Mouse (Mus musculus): Measurements from ENCODE around the gene Hist1h2bk. TPM values are rescaled to one million over a fixed set of nuclear protein-coding genes. Genes with fewer than 3 reads are reported as not detected.
A peak's percentile ranks its signal among the peaks of the same experiment; 100 is the strongest.

The Hist1h2bk gene
- polyA plus RNA-seq, 1 experiment from 2014 or later, result 3.9 TPM

DNA sequence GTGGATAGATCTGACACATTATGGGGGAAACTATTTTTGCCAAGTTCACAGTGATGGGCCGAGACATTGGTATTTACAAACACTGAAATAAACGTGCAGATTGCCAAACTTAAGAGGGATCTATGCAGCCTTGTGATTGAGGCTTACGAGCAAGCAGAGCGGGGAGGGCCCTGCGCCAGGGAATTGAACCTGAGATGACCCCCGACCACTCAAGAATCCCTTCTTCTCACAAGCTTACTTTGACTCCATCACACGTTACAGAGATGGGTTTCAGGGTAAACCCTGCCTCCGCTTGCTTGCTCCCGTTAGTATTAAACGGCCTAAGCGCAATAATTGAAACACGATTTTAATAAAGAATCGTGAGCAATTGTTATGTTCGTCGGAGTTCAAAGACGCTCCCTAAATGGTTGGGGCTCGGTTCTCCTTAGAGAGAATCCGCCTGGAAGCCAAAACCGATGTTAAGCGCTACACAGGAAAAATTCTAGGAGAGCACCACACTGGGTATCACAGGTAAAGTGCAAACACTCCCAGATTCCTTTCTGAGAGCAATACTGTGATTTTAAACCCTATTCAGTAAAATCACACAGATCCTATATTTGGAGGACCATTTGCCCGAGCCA is 38.4 kb upstream of the Hist1h2bk start:
- DNase-seq (ENCODE audit: low spot score), result no peak
- H3K27me3 ChIP-seq (replicated peaks; ENCODE audit: control insufficient read depth, insufficient read depth, low read length), result peaks cover 89% of the 10 kb centered on the region
- no peaks in the 10 kb centered on the region for H3K36me3 ChIP-seq (ENCODE audit: control insufficient read depth, insufficient read depth, low read length)
- peak overlapping the region; percentile 38 for H3K4me3 ChIP-seq (ENCODE audit: low read depth, low read length)
- peak overlapping the region; percentile 56 for H3K4me2 ChIP-seq (ENCODE audit: low read depth, low read length)
- WGBS, result 2% methylated on average over 21 of the region's 21 CpGs
- no peak overlapping the region for H3K27ac ChIP-seq (replicated peaks; ENCODE audit: low read depth, low read length)
- no peak for ATAC-seq (ENCODE audit: low read depth)
- no peaks in the 10 kb centered on the region for H3K9me3 ChIP-seq (ENCODE audit: control insufficient read depth, low read length)
- H3K4me1 ChIP-seq (ENCODE audit: control insufficient read depth, insufficient read depth, low read length), result 0 out of 2 replicates have a peak, but pooled peaks cover 12% of the 10 kb centered on the region
- no peak overlapping the region for H3K9ac ChIP-seq (ENCODE audit: low read depth, low read length)

GRCm38 (mm10) chr13:21997821-21998220 is 37.8 kb upstream of the Hist1h2bk start:
- H3K4me3 ChIP-seq (ENCODE audit: low read depth, low read length), result no peak overlapping the region
- no peak overlapping the region for H3K4me2 ChIP-seq (ENCODE audit: low read depth, low read length)
- H3K27me3 ChIP-seq (replicated peaks; ENCODE audit: control insufficient read depth, insufficient read depth, low read length), result peaks cover 94% of the 10 kb centered on the region
- H3K9ac ChIP-seq (ENCODE audit: low read depth, low read length), result no peak overlapping the region
- no peaks in the 10 kb centered on the region for H3K9me3 ChIP-seq (ENCODE audit: control insufficient read depth, low read length)
- no peak overlapping the region for H3K27ac ChIP-seq (replicated peaks; ENCODE audit: low read depth, low read length)
- H3K36me3 ChIP-seq (ENCODE audit: control insufficient read depth, insufficient read depth, low read length), result no peaks in the 10 kb centered on the region
- no peak for DNase-seq (ENCODE audit: low spot score)
- ATAC-seq (ENCODE audit: low read depth), result no peak
- H3K4me1 ChIP-seq (ENCODE audit: control insufficient read depth, insufficient read depth, low read length), result 0 out of 2 replicates have a peak, but pooled peaks cover 12% of the 10 kb centered on the region
- 7% methylated on average over 4 of the region's 4 CpGs for WGBS

GRCm38 (mm10) chr13:21998412-21998811 is 37.3 kb upstream of the Hist1h2bk start:
- peaks cover 98% of the 10 kb centered on the region for H3K27me3 ChIP-seq (replicated peaks; ENCODE audit: control insufficient read depth, insufficient read depth, low read length)
- no peaks in the 10 kb centered on the region for H3K36me3 ChIP-seq (ENCODE audit: control insufficient read depth, insufficient read depth, low read length)
- H3K4me3 ChIP-seq (ENCODE audit: low read depth, low read length), result no peak overlapping the region
- no peak for ATAC-seq (ENCODE audit: low read depth)
- no peak overlapping the region for H3K27ac ChIP-seq (replicated peaks; ENCODE audit: low read depth, low read length)
- H3K9ac ChIP-seq (ENCODE audit: low read depth, low read length), result no peak overlapping the region
- WGBS, result 23% methylated on average over 3 of the region's 3 CpGs
- H3K4me2 ChIP-seq (ENCODE audit: low read depth, low read length), result no peak overlapping the region
- 0 out of 2 replicates have a peak, but pooled peaks cover 12% of the 10 kb centered on the region for H3K4me1 ChIP-seq (ENCODE audit: control insufficient read depth, insufficient read depth, low read length)
- DNase-seq (ENCODE audit: low spot score), result no peak
- H3K9me3 ChIP-seq (ENCODE audit: control insufficient read depth, low read length), result no peaks in the 10 kb centered on the region

GRCm38 (mm10) chr13:21999147-21999546 is 36.5 kb upstream of the Hist1h2bk start:
- Histone ChIP-seq H3K4me3 (ENCODE audit: low read depth, low read length) (no peak overlapping the region), H3K27ac (replicated peaks; ENCODE audit: low read depth, low read length) (no peak overlapping the region), H3K27me3 (replicated peaks; ENCODE audit: control insufficient read depth, insufficient read depth, low read length) (peaks cover 100% of the 10 kb centered on the region), H3K36me3 (ENCODE audit: control insufficient read depth, insufficient read depth, low read length) (no peaks in the 10 kb centered on the region), H3K9ac (ENCODE audit: low read depth, low read length) (no peak overlapping the region), H3K9me3 (ENCODE audit: control insufficient read depth, low read length) (no peaks in the 10 kb centered on the region), H3K4me2 (ENCODE audit: low read depth, low read length) (no peak overlapping the region), H3K4me1 (ENCODE audit: control insufficient read depth, insufficient read depth, low read length) (0 out of 2 replicates have a peak, but pooled peaks cover 12% of the 10 kb centered on the region)
- DNase-seq (ENCODE audit: low spot score) (no peak), ATAC-seq (ENCODE audit: low read depth) (no peak)
- 32% methylated on average over 4 of the region's 4 CpGs for WGBS

DNA sequence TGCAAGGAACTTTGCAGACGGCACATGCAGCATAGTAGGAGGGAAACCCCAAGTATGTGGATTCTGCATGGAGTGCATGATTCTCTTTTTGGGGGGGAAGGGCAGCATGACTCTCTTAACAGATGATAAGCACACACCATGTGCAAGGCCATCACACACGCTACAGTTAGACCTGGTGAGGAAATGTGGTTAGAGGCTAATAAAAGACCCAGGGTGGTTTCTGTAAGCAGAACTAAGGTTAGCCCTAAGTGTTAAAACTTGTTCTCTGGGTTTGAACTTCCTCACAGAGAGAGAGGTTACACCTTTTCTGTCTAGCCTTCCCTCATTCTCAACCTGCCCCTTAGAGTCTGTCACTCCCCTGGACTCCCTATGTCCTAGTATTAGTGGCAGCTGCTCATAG is 34.3 kb upstream of the Hist1h2bk start:
- Histone ChIP-seq H3K27me3 (replicated peaks; ENCODE audit: control insufficient read depth, insufficient read depth, low read length) (peaks cover 100% of the 10 kb centered on the region), H3K4me2 (ENCODE audit: low read depth, low read length) (no peak overlapping the region), H3K9ac (ENCODE audit: low read depth, low read length) (no peak overlapping the region), H3K36me3 (ENCODE audit: control insufficient read depth, insufficient read depth, low read length) (no peaks in the 10 kb centered on the region), H3K27ac (replicated peaks; ENCODE audit: low read depth, low read length) (no peak overlapping the region), H3K4me3 (ENCODE audit: low read depth, low read length) (no peak overlapping the region), H3K9me3 (ENCODE audit: control insufficient read depth, low read length) (no peaks in the 10 kb centered on the region), H3K4me1 (ENCODE audit: control insufficient read depth, insufficient read depth, low read length) (peaks cover 12% of the 10 kb centered on the region)
- ATAC-seq (ENCODE audit: low read depth) (no peak), DNase-seq (ENCODE audit: low spot score) (no peak)
- WGBS, result 54% methylated on average over 2 of the region's 2 CpGs

GRCm38 (mm10) chr13:22001823-22002222 is 33.8 kb upstream of the Hist1h2bk start:
- no peak overlapping the region for H3K4me2 ChIP-seq (ENCODE audit: low read depth, low read length)
- H3K27me3 ChIP-seq (replicated peaks; ENCODE audit: control insufficient read depth, insufficient read depth, low read length), result peaks cover 100% of the 10 kb centered on the region
- no peak overlapping the region for H3K4me3 ChIP-seq (ENCODE audit: low read depth, low read length)
- WGBS, result 14% methylated on average over 5 of the region's 5 CpGs
- peaks cover 9% of the 10 kb centered on the region for H3K4me1 ChIP-seq (ENCODE audit: control insufficient read depth, insufficient read depth, low read length)
- no peaks in the 10 kb centered on the region for H3K9me3 ChIP-seq (ENCODE audit: control insufficient read depth, low read length)
- H3K27ac ChIP-seq (replicated peaks; ENCODE audit: low read depth, low read length), result no peak overlapping the region
- ATAC-seq (ENCODE audit: low read depth) (no peak), DNase-seq (ENCODE audit: low spot score) (no peak)
- H3K36me3 ChIP-seq (ENCODE audit: control insufficient read depth, insufficient read depth, low read length), result no peaks in the 10 kb centered on the region
- H3K9ac ChIP-seq (ENCODE audit: low read depth, low read length), result no peak overlapping the region

GRCm38 (mm10) chr13:22005605-22006333 is 29.9 kb upstream of the Hist1h2bk start:
- Histone ChIP-seq H3K27me3 (replicated peaks; ENCODE audit: control insufficient read depth, insufficient read depth, low read length) (peaks cover 100% of the 10 kb centered on the region), H3K4me2 (ENCODE audit: low read depth, low read length) (peak overlapping the region; percentile 92), H3K4me3 (ENCODE audit: low read depth, low read length) (peak overlapping the region; percentile 54), H3K27ac (replicated peaks; ENCODE audit: low read depth, low read length) (no peak overlapping the region), H3K9ac (ENCODE audit: low read depth, low read length) (peak overlapping the region; percentile 57), H3K36me3 (ENCODE audit: control insufficient read depth, insufficient read depth, low read length) (no peaks in the 10 kb centered on the region), H3K9me3 (ENCODE audit: control insufficient read depth, low read length) (no peaks in the 10 kb centered on the region), H3K4me1 (ENCODE audit: control insufficient read depth, insufficient read depth, low read length) (peaks cover 5% of the 10 kb centered on the region)
- DNase-seq (ENCODE audit: low spot score), result peak; percentile 75
- peak; percentile 91 for ATAC-seq (ENCODE audit: low read depth)
- WGBS, result under 1% methylated on average over 32 of the region's 45 CpGs

GRCm38 (mm10) chr13:22006334-22007120 is 29.1 kb upstream of the Hist1h2bk start:
- DNase-seq (ENCODE audit: low spot score), result peak; percentile 79
- Histone ChIP-seq H3K4me1 (ENCODE audit: control insufficient read depth, insufficient read depth, low read length) (peaks cover 5% of the 10 kb centered on the region), H3K36me3 (ENCODE audit: control insufficient read depth, insufficient read depth, low read length) (no peaks in the 10 kb centered on the region), H3K9ac (ENCODE audit: low read depth, low read length) (peak overlapping the region; percentile 57), H3K4me2 (ENCODE audit: low read depth, low read length) (peak overlapping the region; percentile 92), H3K27ac (replicated peaks; ENCODE audit: low read depth, low read length) (no peak overlapping the region), H3K27me3 (replicated peaks; ENCODE audit: control insufficient read depth, insufficient read depth, low read length) (peaks cover 97% of the 10 kb centered on the region), H3K4me3 (ENCODE audit: low read depth, low read length) (peak overlapping the region; percentile 54), H3K9me3 (ENCODE audit: control insufficient read depth, low read length) (no peaks in the 10 kb centered on the region)
- ATAC-seq (ENCODE audit: low read depth), result peak; percentile 92
- under 1% methylated on average over 38 of the region's 38 CpGs for WGBS
